Mouse (Mus musculus): ENCODE data around the gene Smc1b.

Smc1b gene

DNA sequence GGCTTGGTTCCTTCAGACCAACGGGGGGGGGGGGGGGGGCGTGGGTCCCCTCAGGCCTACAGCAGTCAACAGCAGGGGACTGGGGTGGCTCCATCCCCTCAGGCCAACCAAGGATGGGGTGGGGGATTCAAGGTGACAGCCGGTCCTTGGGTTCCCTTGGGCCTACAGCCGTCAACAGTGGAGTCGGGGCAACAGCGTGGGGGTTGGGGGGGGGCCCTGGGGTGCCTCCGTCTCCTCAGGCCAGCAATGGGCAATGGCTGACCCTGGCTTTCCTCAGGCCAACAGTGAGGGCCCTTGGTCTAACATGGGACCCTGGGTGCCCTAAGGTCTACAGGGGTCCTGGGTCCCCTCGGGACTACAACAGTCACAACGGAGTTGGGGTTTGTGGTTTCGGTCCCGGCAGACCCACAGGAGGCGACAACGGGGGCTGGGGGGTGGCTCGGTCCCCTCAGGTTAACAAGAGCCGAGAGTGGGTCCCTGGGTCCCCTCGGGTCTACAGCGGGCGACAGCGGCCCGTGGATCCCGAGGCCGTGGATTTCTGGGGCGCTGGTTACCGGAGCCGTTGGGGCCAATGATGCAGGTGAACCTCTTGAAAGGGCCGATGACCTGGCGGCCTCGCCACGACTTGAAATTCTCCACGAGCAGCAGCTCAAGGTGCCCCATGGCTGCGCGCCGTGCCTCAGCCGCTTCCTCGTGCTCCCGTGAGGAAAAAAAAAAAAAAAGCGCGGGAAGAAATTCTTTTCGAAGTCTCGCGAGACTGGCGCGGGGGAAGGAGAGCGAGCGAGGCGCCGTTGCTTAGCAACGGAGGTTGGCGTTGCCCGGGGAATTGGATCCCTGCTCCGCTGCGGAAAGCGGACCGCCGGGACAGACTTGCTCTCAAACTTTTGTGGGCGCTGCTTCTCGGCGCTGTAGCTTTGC, at the start of gene Smc1b, which contains the start of gene Ribc2:
Gene Smc1b (minus strand): TSS at position 690 of the 918 bp plus-strand sequence.
Gene Ribc2 (plus strand): TSS at position 804 of the 918 bp plus-strand sequence.
- H3K36me3 ChIP-seq (ENCODE audit: control insufficient read depth, insufficient read depth, low read length, poor library complexity, severe bottlenecking) = no peaks in the 10 kb centered on the region
- no peaks in the 10 kb centered on the region for H3K27me3 ChIP-seq (ENCODE audit: control insufficient read depth, insufficient read depth, low read length, poor library complexity, severe bottlenecking)
- DNase-seq (ENCODE audit: low read depth, low spot score) = no peak

DNA sequence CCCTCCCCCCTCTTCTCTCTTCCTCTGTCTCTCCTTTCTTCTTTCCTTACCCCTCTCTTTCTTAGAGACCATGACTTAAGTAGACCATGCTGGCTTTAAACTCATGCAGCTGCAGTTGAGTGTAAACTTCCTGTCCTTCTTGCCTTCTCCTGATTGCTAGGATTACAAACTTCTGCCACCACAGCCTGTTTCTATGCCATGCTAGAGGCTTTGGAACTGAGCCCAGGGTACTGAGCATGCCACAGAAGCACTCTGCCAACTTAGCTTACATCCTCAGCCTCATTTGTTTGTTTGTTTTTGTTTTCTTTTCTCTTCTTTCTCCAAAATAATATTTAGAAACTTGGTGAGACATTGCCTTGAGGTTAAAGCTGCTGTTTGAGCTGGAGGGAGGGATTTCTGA, 48.6 kb upstream of the Smc1b start:
- DNase-seq (ENCODE audit: low read depth, low spot score) = no peak

DNA sequence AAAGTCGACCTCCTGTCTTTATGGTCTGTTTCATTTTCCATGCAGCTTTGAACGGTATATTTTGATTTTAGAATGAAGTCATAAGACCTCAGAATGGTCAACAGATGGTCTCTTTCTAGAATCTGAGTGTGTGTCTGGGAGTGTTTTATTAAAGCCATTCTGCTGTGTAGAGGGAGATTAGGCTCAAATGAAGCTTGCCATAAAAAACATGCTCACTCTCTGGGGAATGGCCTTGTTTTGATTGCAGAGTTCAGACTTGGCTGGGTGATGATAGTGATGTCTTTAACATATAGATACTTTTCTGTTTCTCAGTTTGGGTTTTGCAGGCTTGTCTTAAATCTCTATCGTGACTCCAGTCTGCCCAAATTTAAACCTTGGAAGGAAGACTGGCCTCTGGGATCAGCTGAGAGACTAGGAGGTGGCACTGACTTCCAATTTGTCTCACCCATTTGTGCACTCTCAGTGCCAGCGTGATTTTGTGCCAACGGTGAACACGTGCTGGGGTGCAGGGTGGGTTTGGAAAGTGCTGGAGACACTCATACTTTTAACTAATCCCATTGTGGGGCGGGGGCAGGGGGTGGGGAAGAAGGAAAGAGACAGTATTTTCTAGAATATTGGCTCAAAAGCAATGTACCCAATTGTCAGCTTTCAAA, 47.9 kb upstream of the Smc1b start:
- Histone ChIP-seq H3K36me3 (ENCODE audit: control insufficient read depth, insufficient read depth, low read length, poor library complexity, severe bottlenecking) (no peaks in the 10 kb centered on the region), H3K27me3 (ENCODE audit: control insufficient read depth, insufficient read depth, low read length, poor library complexity, severe bottlenecking) (no peaks in the 10 kb centered on the region)
- no peak for DNase-seq (ENCODE audit: low read depth, low spot score)

More for the DNA sequence above, 48.6 kb upstream of the Smc1b start:
- Histone ChIP-seq H3K27me3 (ENCODE audit: control insufficient read depth, insufficient read depth, low read length, poor library complexity, severe bottlenecking) (no peaks in the 10 kb centered on the region), H3K36me3 (ENCODE audit: control insufficient read depth, insufficient read depth, low read length, poor library complexity, severe bottlenecking) (no peaks in the 10 kb centered on the region)

DNA sequence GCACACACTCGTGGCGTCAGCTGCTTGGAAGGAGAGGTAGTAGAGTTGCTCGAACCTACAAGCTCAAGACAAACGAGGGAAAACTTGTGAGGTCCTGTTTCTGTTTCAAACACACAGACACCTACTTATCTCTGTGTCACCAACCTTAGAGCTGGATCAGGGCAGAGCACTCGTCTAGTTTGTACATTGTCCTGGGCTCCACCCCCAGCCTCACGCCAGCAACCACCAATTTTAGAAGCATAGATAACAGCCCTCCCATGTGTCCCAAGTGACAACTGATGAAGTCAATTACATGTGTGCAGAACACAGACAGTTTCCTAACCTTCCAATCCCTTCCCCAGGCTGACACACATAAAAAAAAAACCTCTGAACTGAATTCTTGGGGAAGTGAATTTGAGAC, 46.4 kb upstream of the Smc1b start:
- Histone ChIP-seq H3K27me3 (ENCODE audit: control insufficient read depth, insufficient read depth, low read length, poor library complexity, severe bottlenecking) (no peaks in the 10 kb centered on the region), H3K36me3 (ENCODE audit: control insufficient read depth, insufficient read depth, low read length, poor library complexity, severe bottlenecking) (no peaks in the 10 kb centered on the region)
- no peak for DNase-seq (ENCODE audit: low read depth, low spot score)

DNA sequence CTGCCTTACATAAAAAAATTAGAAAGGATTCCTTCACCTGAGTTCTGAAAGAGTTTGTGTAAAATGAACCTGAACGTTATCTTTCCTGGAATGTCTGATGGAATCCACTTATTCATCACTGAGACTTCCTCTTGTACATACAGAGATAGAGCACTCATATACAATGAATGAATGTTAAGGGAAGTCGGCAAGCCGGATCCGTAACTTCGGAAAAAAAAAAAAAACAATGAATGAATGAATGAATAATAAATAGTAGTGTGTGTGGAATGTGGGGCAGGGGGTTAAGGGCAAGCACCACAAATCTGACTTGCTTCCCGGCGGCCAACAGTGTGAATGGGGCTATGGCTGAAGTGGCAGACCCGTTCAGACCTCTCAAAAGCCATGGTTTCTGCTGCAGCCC, 45.8 kb upstream of the Smc1b start:
- no peaks in the 10 kb centered on the region for H3K27me3 ChIP-seq (ENCODE audit: control insufficient read depth, insufficient read depth, low read length, poor library complexity, severe bottlenecking)
- H3K36me3 ChIP-seq (ENCODE audit: control insufficient read depth, insufficient read depth, low read length, poor library complexity, severe bottlenecking) = no peaks in the 10 kb centered on the region
- DNase-seq (ENCODE audit: low read depth, low spot score) = peak; percentile 94

DNA sequence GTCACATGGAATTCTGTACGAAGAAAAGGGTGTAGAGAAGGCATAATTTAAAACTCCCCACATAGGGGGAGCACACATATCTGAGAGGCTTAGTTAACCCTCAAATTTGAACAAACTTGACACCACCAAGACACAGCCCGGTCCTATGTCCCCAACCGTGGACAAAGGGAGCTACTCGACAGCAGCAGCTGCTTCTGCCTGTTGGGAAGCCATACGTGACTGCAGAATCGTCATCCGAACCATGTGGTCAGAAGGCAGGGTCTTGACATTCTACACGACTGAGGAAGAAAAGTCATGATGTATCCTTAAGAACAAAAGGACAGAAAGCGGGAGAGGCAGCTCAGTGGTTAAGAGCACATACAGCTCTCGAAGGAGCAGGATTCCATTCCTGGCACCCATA, 42.3 kb upstream of the Smc1b start:
- H3K36me3 ChIP-seq (ENCODE audit: control insufficient read depth, insufficient read depth, low read length, poor library complexity, severe bottlenecking) = no peaks in the 10 kb centered on the region
- H3K27me3 ChIP-seq (ENCODE audit: control insufficient read depth, insufficient read depth, low read length, poor library complexity, severe bottlenecking) = no peaks in the 10 kb centered on the region
- DNase-seq (ENCODE audit: low read depth, low spot score) = no peak

DNA sequence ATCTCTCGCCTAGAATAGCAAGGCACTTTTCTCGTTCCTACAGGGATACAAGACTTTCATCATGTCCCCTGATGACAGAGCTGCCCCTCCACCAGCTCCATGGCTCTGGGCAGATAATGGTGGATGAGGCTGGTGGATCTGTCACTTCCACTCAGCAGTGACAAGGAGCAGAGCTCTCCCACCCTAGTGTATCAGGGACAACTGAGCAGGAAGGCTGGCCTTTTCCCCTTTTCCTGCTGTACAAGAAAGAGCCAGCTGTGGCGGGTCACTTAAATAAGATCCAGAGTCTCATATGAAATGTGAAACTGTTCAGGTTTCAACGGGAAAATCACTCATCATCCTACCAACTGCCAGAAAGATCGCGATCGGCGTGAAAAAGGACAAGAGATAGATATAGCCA, 41.7 kb upstream of the Smc1b start:
- no peaks in the 10 kb centered on the region for H3K27me3 ChIP-seq (ENCODE audit: control insufficient read depth, insufficient read depth, low read length, poor library complexity, severe bottlenecking)
- no peak for DNase-seq (ENCODE audit: low read depth, low spot score)
- no peaks in the 10 kb centered on the region for H3K36me3 ChIP-seq (ENCODE audit: control insufficient read depth, insufficient read depth, low read length, poor library complexity, severe bottlenecking)

DNA sequence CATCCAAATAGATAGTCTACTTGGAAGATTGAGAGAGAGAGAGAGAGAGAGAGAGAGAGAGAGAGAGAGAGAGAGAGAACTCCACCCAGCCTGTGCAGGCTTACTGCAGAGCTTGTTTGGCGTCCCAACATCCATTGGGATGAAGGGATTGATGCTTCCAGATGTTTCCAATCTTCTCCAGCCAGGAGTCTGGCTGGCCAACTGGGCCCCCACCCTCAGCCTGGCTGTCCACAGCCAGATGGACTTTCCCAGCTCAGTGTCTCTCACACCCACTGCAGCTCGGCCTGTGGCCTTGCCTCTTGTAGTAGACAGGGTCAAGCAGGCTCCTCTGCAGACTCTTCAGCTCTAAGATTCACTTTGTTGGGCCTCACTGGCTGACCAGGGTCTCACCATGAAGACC, 40.3 kb upstream of the Smc1b start:
- H3K36me3 ChIP-seq (ENCODE audit: control insufficient read depth, insufficient read depth, low read length, poor library complexity, severe bottlenecking) = no peaks in the 10 kb centered on the region
- no peak for DNase-seq (ENCODE audit: low read depth, low spot score)
- H3K27me3 ChIP-seq (ENCODE audit: control insufficient read depth, insufficient read depth, low read length, poor library complexity, severe bottlenecking) = no peaks in the 10 kb centered on the region

DNA sequence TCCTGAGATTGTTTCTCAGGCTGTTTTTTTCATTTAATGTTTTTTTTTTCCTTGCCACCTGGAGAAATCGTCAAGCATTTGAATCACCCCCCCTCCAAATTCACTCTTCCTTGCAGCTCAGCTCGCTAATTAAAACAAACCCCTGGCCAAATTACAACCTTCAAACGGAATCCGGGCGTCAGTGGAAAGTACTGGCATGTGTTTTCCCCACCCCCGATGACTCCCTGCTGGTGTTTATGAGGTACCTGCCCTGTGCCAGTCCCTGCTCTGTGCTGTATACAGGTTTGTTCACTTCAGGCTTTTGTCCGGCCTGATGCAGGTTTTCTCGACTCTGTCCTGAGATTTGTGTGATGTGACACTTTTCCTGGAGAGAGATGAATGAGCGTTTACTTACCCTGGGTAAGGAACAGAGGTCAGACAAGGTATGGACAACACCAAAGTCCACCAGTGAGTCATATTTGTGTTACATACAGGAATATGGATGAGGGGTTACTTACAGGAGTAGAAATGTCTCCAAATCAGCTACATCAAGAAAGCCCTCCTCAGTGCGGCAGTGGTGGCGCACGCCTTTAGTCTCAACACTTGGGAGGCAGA, 35.4 kb upstream of the Smc1b start:
- Histone ChIP-seq H3K27me3 (ENCODE audit: control insufficient read depth, insufficient read depth, low read length, poor library complexity, severe bottlenecking) (no peaks in the 10 kb centered on the region), H3K36me3 (ENCODE audit: control insufficient read depth, insufficient read depth, low read length, poor library complexity, severe bottlenecking) (no peaks in the 10 kb centered on the region)
- DNase-seq (ENCODE audit: low read depth, low spot score) = no peak

DNA sequence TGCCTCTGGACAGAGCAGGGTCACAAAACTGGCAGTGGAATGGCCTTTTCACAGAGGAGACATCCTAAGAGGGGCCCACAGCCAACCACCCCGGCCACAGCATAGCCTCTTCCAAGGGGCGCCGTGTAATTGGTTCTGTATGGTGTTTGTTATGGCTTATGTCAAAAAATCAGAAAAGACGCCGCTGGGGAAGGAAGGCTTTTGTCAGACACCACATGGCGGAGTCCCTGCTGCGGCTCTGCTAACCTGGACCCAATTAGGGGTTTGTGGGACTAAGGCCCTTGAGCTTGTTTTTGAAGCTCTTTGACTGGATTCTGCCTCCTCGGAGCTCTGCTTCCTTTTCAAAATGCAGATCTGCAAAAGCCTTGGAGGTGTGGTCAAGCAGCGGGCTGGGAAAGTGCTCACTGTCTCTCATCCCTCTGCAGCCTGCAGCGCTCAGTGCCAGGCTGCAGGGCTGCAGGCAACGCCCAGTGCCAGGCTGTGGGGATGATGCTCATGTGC, 34.7 kb upstream of the Smc1b start:
- H3K36me3 ChIP-seq (ENCODE audit: control insufficient read depth, insufficient read depth, low read length, poor library complexity, severe bottlenecking) = no peaks in the 10 kb centered on the region
- DNase-seq (ENCODE audit: low read depth, low spot score) = no peak
- H3K27me3 ChIP-seq (ENCODE audit: control insufficient read depth, insufficient read depth, low read length, poor library complexity, severe bottlenecking) = no peaks in the 10 kb centered on the region

DNA sequence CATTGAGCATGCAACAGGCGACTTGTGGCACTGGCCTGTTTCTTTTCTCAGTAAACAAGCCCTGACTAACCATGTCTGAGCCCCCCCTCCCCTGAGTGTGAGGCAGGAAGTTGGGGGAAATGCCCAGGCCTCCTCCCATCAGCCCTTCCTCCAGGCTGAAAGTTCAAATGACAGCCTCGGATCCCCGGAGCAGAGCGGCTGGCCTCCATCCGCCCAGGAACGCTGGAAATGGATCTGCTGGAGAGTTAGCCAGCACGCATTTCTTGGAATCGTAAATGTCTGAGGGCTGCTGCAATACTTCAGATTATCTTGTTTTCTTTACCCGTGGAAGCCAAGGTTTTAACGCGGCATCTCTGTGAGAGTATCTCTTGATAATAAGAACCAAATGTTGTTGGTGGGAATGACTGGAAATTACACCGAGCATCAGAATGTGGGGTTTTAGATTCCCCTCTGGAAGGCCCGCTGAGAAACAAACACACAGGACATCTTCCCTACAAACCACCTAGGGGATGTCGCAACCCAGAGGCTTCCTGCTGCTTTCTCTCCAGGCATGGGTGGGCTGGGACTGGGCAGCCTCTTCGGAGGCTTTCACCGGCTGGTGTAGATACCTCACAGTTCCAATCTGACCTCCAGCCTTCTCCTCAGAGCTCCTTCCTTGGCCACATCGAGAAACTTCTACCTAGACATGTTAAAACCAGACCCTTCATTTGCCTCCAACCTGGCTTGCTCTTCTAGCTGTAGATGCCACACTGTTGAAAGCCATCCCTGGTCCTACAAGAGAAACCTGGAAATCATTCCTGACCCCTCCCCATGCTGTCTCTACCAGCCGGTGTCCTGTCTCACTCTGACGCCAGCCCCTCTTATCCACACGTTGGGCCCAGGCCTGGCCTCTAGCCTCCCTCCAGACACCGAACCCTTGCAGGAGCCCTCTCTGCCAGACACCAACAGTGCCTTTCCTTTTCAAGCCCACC, 31.2 kb upstream of the Smc1b start:
- Histone ChIP-seq H3K27me3 (ENCODE audit: control insufficient read depth, insufficient read depth, low read length, poor library complexity, severe bottlenecking) (no peaks in the 10 kb centered on the region), H3K36me3 (ENCODE audit: control insufficient read depth, insufficient read depth, low read length, poor library complexity, severe bottlenecking) (no peaks in the 10 kb centered on the region)
- DNase-seq (ENCODE audit: low read depth, low spot score) = no peak

DNA sequence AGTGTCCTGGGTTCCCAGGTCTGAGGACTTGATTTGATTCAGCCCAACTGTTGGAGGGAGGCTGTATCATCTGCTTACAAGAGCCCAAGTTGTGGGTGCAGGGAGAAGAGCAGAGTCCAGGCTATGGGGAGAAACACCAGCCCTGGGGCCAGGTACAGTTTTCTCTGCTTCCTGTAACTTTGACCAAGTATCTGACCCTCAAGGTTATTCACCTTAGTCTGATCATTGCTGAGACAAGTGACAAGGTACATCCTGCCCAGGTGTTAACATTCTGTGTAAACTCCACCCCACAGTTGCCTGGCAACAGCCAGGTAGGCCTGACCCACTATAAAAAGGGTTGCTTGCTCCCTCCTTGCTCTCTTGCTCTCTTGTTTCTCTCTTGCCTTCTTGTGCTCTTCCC, 29.7 kb upstream of the Smc1b start:
- DNase-seq (ENCODE audit: low read depth, low spot score) = no peak
- Histone ChIP-seq H3K27me3 (ENCODE audit: control insufficient read depth, insufficient read depth, low read length, poor library complexity, severe bottlenecking) (no peaks in the 10 kb centered on the region), H3K36me3 (ENCODE audit: control insufficient read depth, insufficient read depth, low read length, poor library complexity, severe bottlenecking) (no peaks in the 10 kb centered on the region)

DNA sequence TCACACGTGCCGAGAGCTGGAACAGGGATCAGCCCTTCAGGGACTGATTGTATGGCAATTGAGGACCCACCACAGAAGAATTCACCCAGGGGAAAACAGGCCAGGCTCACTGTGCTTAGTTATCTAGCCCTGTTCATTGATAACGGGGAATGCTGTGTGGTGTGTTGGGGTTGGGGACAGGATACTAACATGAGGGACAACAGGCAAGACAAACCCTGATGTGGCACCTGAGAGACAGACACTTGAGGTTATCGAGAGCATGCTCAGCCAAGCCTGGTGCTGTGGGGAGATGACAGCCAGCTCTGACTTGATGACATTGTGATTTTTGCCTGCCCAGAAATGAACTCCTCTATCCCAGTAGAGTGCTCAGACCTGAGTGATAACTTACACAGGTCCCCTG, 24.4 kb upstream of the Smc1b start:
- no peaks in the 10 kb centered on the region for H3K36me3 ChIP-seq (ENCODE audit: control insufficient read depth, insufficient read depth, low read length, poor library complexity, severe bottlenecking)
- DNase-seq (ENCODE audit: low read depth, low spot score) = no peak
- H3K27me3 ChIP-seq (ENCODE audit: control insufficient read depth, insufficient read depth, low read length, poor library complexity, severe bottlenecking) = no peaks in the 10 kb centered on the region

DNA sequence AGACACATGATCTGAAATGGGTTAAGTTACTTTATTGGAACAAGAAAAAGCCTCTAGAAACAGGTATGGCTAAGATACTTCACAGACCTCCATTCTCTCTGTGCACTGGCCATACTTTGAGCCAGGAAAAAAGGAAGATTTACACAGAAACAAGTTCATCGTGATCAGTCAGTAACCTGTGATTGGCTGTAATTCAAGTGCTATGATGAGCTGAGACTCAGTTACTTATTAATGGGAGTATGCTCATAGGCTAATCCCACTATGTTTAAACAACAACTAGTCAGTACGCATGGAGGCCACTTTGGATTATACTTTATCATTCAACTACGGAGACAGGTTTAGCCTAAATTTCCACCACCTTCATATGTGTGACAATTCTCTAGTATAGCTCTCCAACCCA, 22.3 kb upstream of the Smc1b start:
- H3K27me3 ChIP-seq (ENCODE audit: control insufficient read depth, insufficient read depth, low read length, poor library complexity, severe bottlenecking) = no peaks in the 10 kb centered on the region
- H3K36me3 ChIP-seq (ENCODE audit: control insufficient read depth, insufficient read depth, low read length, poor library complexity, severe bottlenecking) = no peaks in the 10 kb centered on the region
- no peak for DNase-seq (ENCODE audit: low read depth, low spot score)
